Mouse (Mus musculus): ENCODE measurements at regions not wholly inside any gene's neighbourhood (a gene's known extent, or its start where the extent isn't known, plus 50 kb on each side); places are given as distances from the start of the nearest gene placed in this dataset.

GRCm38 (mm10) chr6:76825953-76826352 lies 328.4 kb upstream of the Gm9008 start:
- no peak for DNase-seq

DNA sequence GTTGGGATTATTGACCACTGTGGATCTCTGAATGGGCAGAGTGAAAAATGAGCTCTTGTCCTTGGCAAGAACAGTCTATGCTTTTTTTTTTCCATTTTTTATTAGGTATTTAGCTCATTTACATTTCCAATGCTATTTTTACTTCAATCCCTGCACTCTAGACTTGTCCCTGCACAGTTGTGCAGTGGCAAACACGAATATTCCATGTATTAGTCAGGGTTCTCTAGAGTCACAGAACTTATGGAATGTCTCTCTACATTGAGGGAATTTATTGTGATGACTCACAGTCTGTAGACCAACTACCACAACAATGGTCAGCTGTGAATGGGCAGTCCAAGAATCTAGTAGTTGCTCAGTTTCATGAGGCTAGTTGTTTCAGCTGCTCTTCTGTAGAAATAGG lies 305.4 kb upstream of the Gm9008 start:
- DNase-seq: no peak

GRCm38 (mm10) chr6:76780168-76780567 lies 282.6 kb upstream of the Gm9008 start:
- DNase-seq: peak; percentile 27

DNA sequence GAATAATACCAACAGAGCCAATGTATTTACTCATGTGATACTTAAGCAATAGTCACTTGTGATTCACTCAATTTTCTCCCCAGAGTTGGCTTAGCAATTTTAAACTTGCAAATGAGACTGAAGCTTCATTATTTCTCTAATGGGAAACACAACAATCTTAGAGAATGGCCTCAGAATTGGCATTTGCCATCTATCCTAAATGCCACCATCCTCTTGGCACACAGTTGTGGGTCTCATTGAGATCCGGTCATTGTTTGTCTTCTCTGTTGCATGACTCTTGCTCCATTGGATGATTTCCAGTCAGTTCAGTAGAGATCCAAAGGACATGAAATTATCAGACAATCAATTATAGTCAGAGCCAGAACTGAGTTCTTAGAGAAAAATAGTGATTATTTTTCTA lies 280.6 kb upstream of the Gm9008 start:
- no peak for DNase-seq

- peak; percentile 51 for DNase-seq
Measured at GRCm38 (mm10) chr6:76777080-76777479, 279.5 kb upstream of the Gm9008 start.

DNA sequence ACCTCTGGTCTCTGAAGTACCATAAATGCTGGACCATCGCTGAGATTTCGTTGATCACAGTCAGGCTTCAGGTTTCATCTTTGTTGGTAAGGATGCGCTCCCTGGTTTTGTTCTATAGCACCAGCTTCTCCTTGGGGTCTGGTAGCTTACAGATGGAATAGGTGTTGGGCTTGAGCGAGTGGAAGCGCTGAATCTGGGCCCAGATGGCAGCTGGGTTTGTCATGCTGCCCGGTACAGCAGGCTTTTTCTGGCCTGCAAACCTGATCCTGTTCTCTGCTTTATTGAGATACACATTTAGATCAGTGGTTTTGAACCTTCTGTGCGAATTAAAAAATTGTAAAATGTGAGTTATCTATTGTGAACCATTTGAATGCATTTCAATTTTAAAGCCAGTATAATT lies 266.3 kb upstream of the Gm9008 start:
- DNase-seq: no peak

GRCm38 (mm10) chr6:76754867-76755266 lies 257.3 kb upstream of the Gm9008 start:
- no peak for DNase-seq
